Mouse (Mus musculus): ENCODE results near the gene Hmgb1. TPM values are rescaled to one million over a fixed set of nuclear protein-coding genes. Genes with fewer than 3 reads are reported as not detected.

Hmgb1 gene
- polyA plus RNA-seq, 1 experiment = 18.9 TPM

- peaks cover 3% of the 10 kb centered on the region; the same call in 1 of the 2 replicates for H3K4me1 ChIP-seq (ENCODE audit: control insufficient read depth, insufficient read depth, insufficient read length)
- no peak overlapping the region for H3K27ac ChIP-seq (ENCODE audit: insufficient read depth, low read length)
- H3K36me3 ChIP-seq (ENCODE audit: control insufficient read depth, insufficient read depth, low read length) = no peaks in the 10 kb centered on the region
- WGBS = 96% methylated on average over 5 of the region's 5 CpGs
- DNase-seq (ENCODE audit: low read depth in 1 of 2, low spot score in 2 of 2) = no peak
- H3K4me3 ChIP-seq (ENCODE audit: extremely low read depth, insufficient read depth, insufficient read length) = no peak overlapping the region
- TF ChIP-seq CTCF (IDR thresholded peaks at IDR 0.05; ENCODE audit: extremely low read depth, insufficient read depth, insufficient read length, insufficient replicate concordance) (no peak), POLR2A (IDR thresholded peaks at IDR 0.05; ENCODE audit: low read depth, low read length) (no peak)
- H3K27me3 ChIP-seq (ENCODE audit: control insufficient read depth, insufficient read depth, low read length) = no peaks in the 10 kb centered on the region
Measured at GRCm38 (mm10) chr5:149071546-149071945, 112.7 kb downstream of the Hmgb1 start.

- Histone ChIP-seq H3K27ac (ENCODE audit: insufficient read depth, low read length) (no peak overlapping the region), H3K27me3 (ENCODE audit: control insufficient read depth, insufficient read depth, low read length) (no peaks in the 10 kb centered on the region), H3K4me3 (ENCODE audit: extremely low read depth, insufficient read depth, insufficient read length) (no peak overlapping the region), H3K4me1 (ENCODE audit: control insufficient read depth, insufficient read depth, insufficient read length) (peaks cover 3% of the 10 kb centered on the region; the same call in 1 of the 2 replicates), H3K36me3 (ENCODE audit: control insufficient read depth, insufficient read depth, low read length) (no peaks in the 10 kb centered on the region)
- DNase-seq (ENCODE audit: low read depth in 1 of 2, low spot score in 2 of 2) = no peak
- 87% methylated on average over 10 of the region's 10 CpGs for WGBS
- no peak for TF ChIP-seq CTCF (IDR thresholded peaks at IDR 0.05; ENCODE audit: extremely low read depth, insufficient read depth, insufficient read length, insufficient replicate concordance)
- TF ChIP-seq POLR2A (IDR thresholded peaks at IDR 0.05; ENCODE audit: low read depth, low read length) = no peak
Measured at GRCm38 (mm10) chr5:149068745-149069144, 115.5 kb downstream of the Hmgb1 start.

- Histone ChIP-seq H3K4me1 (ENCODE audit: control insufficient read depth, insufficient read depth, insufficient read length) (peaks cover 3% of the 10 kb centered on the region; the same call in 1 of the 2 replicates), H3K27ac (ENCODE audit: insufficient read depth, low read length) (no peak overlapping the region), H3K27me3 (ENCODE audit: control insufficient read depth, insufficient read depth, low read length) (no peaks in the 10 kb centered on the region), H3K4me3 (ENCODE audit: extremely low read depth, insufficient read depth, insufficient read length) (peak overlapping the region; percentile 48), H3K36me3 (ENCODE audit: control insufficient read depth, insufficient read depth, low read length) (no peaks in the 10 kb centered on the region)
- DNase-seq (ENCODE audit: low read depth in 1 of 2, low spot score in 2 of 2) = no peak
- WGBS = 8% methylated on average over 17 of the region's 17 CpGs
- no peak for TF ChIP-seq POLR2A (IDR thresholded peaks at IDR 0.05; ENCODE audit: low read depth, low read length)
Measured at GRCm38 (mm10) chr5:149068247-149068740, 116.0 kb downstream of the Hmgb1 start.

- Histone ChIP-seq H3K27me3 (ENCODE audit: control insufficient read depth, insufficient read depth, low read length) (no peaks in the 10 kb centered on the region), H3K4me3 (ENCODE audit: extremely low read depth, insufficient read depth, insufficient read length) (peak overlapping the region; percentile 48; the same call in 1 of the 2 replicates), H3K4me1 (ENCODE audit: control insufficient read depth, insufficient read depth, insufficient read length) (peaks cover 3% of the 10 kb centered on the region; the same call in 1 of the 2 replicates), H3K36me3 (ENCODE audit: control insufficient read depth, insufficient read depth, low read length) (no peaks in the 10 kb centered on the region), H3K27ac (ENCODE audit: insufficient read depth, low read length) (no peak overlapping the region)
- DNase-seq (ENCODE audit: low read depth in 1 of 2, low spot score in 2 of 2) = no peak
- WGBS = 29% methylated on average over 8 of the region's 8 CpGs
- TF ChIP-seq CTCF (IDR thresholded peaks at IDR 0.05; ENCODE audit: extremely low read depth, insufficient read depth, insufficient read length, insufficient replicate concordance) (no peak), POLR2A (IDR thresholded peaks at IDR 0.05; ENCODE audit: low read depth, low read length) (no peak)
Measured at GRCm38 (mm10) chr5:149067501-149067961, 116.8 kb downstream of the Hmgb1 start.

GRCm38 (mm10) chr5:149062833-149063232 is 121.5 kb downstream of the Hmgb1 start:
- DNase-seq (ENCODE audit: low read depth in 1 of 2, low spot score in 2 of 2) = no peak
- TF ChIP-seq POLR2A (IDR thresholded peaks at IDR 0.05; ENCODE audit: low read depth, low read length) (no peak), CTCF (IDR thresholded peaks at IDR 0.05; ENCODE audit: extremely low read depth, insufficient read depth, insufficient read length, insufficient replicate concordance) (no peak)
- 95% methylated on average over 1 of the region's 1 CpGs for WGBS

GRCm38 (mm10) chr5:149053352-149054168 is 130.7 kb downstream of the Hmgb1 start:
- no peak overlapping the region; the same call in 1 of the 2 replicates for H3K4me3 ChIP-seq (ENCODE audit: extremely low read depth, insufficient read depth, insufficient read length)
- H3K27me3 ChIP-seq (ENCODE audit: control insufficient read depth, insufficient read depth, low read length) = no peaks in the 10 kb centered on the region
- no peaks in the 10 kb centered on the region; the same call in 1 of the 2 replicates for H3K36me3 ChIP-seq (ENCODE audit: control insufficient read depth, insufficient read depth, low read length)
- peak in 1 of 2 experiments; percentile 36 for DNase-seq (ENCODE audit: low read depth in 1 of 2, low spot score in 2 of 2)
- no peak overlapping the region for H3K27ac ChIP-seq (ENCODE audit: insufficient read depth, low read length)
- WGBS = 5% methylated on average over 28 of the region's 34 CpGs
- peaks cover 2% of the 10 kb centered on the region; the same call in 1 of the 2 replicates for H3K4me1 ChIP-seq (ENCODE audit: control insufficient read depth, insufficient read depth, insufficient read length)
- no peak for TF ChIP-seq POLR2A (IDR thresholded peaks at IDR 0.05; ENCODE audit: low read depth, low read length)
- TF ChIP-seq CTCF (IDR thresholded peaks at IDR 0.05; ENCODE audit: extremely low read depth, insufficient read depth, insufficient read length, insufficient replicate concordance) = no peak

More at GRCm38 (mm10) chr5:149062833-149063232, 121.5 kb downstream of the Hmgb1 start:
- H3K4me3 ChIP-seq (ENCODE audit: extremely low read depth, insufficient read depth, insufficient read length) = no peak overlapping the region
- no peaks in the 10 kb centered on the region for H3K36me3 ChIP-seq (ENCODE audit: control insufficient read depth, insufficient read depth, low read length)
- H3K27ac ChIP-seq (ENCODE audit: insufficient read depth, low read length) = no peak overlapping the region
- peaks cover 3% of the 10 kb centered on the region; the same call in 1 of the 2 replicates for H3K4me1 ChIP-seq (ENCODE audit: control insufficient read depth, insufficient read depth, insufficient read length)
- no peaks in the 10 kb centered on the region for H3K27me3 ChIP-seq (ENCODE audit: control insufficient read depth, insufficient read depth, low read length)
